Mouse (Mus musculus) adrenal gland, adult 18-20 months (tissue): ENCODE measurements around the gene Gm21732. TPM values are rescaled to one million over a fixed set of nuclear protein-coding genes. Genes with fewer than 3 reads are reported as not detected.
"Not testable (repeated sequence)": the region's sequence is repeated elsewhere in the genome, so short reads cannot be mapped to it uniquely, and the experiment has no call there.

Experiments used
- DNase-seq, 2 experiments: peaks; one replicate each; pipeline ENCODE4 v3.0.0; 2021 to 2022; ENCODE audit warnings: low spot score in 2 of 2
- long read RNA-seq, 2 experiments: library from polyadenylated mRNA; stranded (forward); transcript quantifications; one replicate each; pipeline ENCODE4 v2.0.0; 2021
- total RNA-seq, 2 experiments: library from RNA; stranded (reverse); gene quantifications; 1 replicate in 1 of 2; 2 replicates in 1 of 2; pipeline ENCODE4 v1.2.3; 2021

Gene Gm21732
- total RNA-seq, result not detected
- long read RNA-seq, experiment 1, result 0 reads
- long read RNA-seq, experiment 2, result 0 reads

DNA sequence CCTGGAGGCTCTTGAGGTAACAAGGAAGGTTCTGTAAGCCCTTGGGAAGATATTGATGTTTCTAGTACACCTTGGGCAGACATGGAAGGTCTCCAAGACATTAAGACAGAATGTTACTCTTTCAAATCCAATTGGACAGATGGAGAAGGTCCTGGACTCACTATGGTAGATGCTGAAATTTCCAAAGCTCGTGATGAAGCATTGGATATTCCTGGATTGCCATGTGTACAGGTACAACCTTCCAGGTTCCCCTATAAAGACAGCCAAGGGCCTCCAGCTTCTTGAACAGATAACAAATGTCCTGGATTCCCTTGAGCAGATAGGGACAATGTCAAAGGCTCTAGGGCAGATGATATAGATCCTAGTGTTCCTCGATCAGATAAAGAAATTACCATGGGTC is at the start of gene Gm21732:
TSS of gene Gm21732 (minus strand) at position 101 of the 400 bp plus-strand sequence.
- DNase-seq, result not testable (repeated sequence)

Other genes starting within 250 kb of the Gm21732 start
- not detected for gene Gm20897, start 73.5 kb downstream of the Gm21732 start, total RNA-seq